Mouse (Mus musculus) ES-Bruce4 (cell line): Measurements from ENCODE around the gene Trim2. TPM values are rescaled to one million over a fixed set of nuclear protein-coding genes. Genes with fewer than 3 reads are reported as not detected.

Source experiments
- H3K27ac ChIP-seq: 2 replicates; pipeline ENCODE4 v1.5.1; 2012; ENCODE audit warnings: low read length, inconsistent platforms; ENCODE audit not compliant: insufficient read depth
- H3K27me3 ChIP-seq: 2 replicates; pipeline ENCODE4 v1.6.1; 2012; ENCODE audit warnings: mild to moderate bottlenecking, low read length, inconsistent platforms; ENCODE audit not compliant: control insufficient read depth, poor library complexity, insufficient read depth, severe bottlenecking
- H3K36me3 ChIP-seq: 2 replicates; pipeline ENCODE4 v1.6.1; 2012; ENCODE audit warnings: inconsistent platforms, mild to moderate bottlenecking, low read length, moderate library complexity; ENCODE audit not compliant: control insufficient read depth, poor library complexity, insufficient read depth, severe bottlenecking
- H3K4me1 ChIP-seq: one replicate; pipeline ENCODE4 v1.8.1; 2011; ENCODE audit warnings: low read length; ENCODE audit not compliant: control insufficient read depth, insufficient read depth
- H3K4me3 ChIP-seq: 2 replicates; pipeline ENCODE4 v1.5.1; 2011; ENCODE audit warnings: low read depth, mild to moderate bottlenecking, low read length
- H3K9ac ChIP-seq: 2 replicates; pipeline ENCODE4 v1.6.1; 2012; ENCODE audit warnings: low read depth, mild to moderate bottlenecking, inconsistent platforms; ENCODE audit not compliant: poor library complexity, severe bottlenecking
- H3K9me3 ChIP-seq: replicated peaks from 2 replicates; pipeline ENCODE4 v1.6.1; 2012; ENCODE audit warnings: mild to moderate bottlenecking, low read length, inconsistent platforms; ENCODE audit not compliant: control insufficient read depth, poor library complexity, insufficient read depth, severe bottlenecking
- CTCF ChIP-seq: IDR thresholded peaks from one replicate; pipeline ENCODE4 v1.8.1; 2011; ENCODE audit warnings: low read depth, low read length
- EP300 ChIP-seq: IDR thresholded peaks from 2 replicates; pipeline ENCODE4 v1.6.1; 2011; ENCODE audit warnings: low read depth, low read length; ENCODE audit not compliant: insufficient read depth
- POLR2A ChIP-seq: IDR thresholded peaks from one replicate; pipeline ENCODE4 v1.8.1; 2011; ENCODE audit warnings: low read length; ENCODE audit not compliant: insufficient read depth
- polyA plus RNA-seq: library from polyadenylated mRNA; stranded (reverse); fragments of >200 nt; gene quantifications from 2 replicates; pipeline ENCODE4 v1.2.4, GENCODE M21; 2011; ENCODE audit warnings: low read depth; ENCODE audit not compliant: missing spikeins, insufficient read depth, insufficient read length

Gene Trim2
- polyA plus RNA-seq, 1 experiment, result 12.8 TPM

- H3K4me1 ChIP-seq, result peaks cover 3% of the 10 kb centered on the region
- H3K27ac ChIP-seq, result no peak overlapping the region
- TF ChIP-seq CTCF (no peak), POLR2A (no peak), EP300 (no peak)
- no peak overlapping the region for H3K9ac ChIP-seq
- no peaks in the 10 kb centered on the region for H3K36me3 ChIP-seq
- H3K9me3 ChIP-seq, result peaks cover 3% of the 10 kb centered on the region
- H3K27me3 ChIP-seq, result no peaks in the 10 kb centered on the region
- no peak overlapping the region for H3K4me3 ChIP-seq
Observed at GRCm38 (mm10) chr3:84217118-84217960, 89.3 kb downstream of the Trim2 start.

DNA sequence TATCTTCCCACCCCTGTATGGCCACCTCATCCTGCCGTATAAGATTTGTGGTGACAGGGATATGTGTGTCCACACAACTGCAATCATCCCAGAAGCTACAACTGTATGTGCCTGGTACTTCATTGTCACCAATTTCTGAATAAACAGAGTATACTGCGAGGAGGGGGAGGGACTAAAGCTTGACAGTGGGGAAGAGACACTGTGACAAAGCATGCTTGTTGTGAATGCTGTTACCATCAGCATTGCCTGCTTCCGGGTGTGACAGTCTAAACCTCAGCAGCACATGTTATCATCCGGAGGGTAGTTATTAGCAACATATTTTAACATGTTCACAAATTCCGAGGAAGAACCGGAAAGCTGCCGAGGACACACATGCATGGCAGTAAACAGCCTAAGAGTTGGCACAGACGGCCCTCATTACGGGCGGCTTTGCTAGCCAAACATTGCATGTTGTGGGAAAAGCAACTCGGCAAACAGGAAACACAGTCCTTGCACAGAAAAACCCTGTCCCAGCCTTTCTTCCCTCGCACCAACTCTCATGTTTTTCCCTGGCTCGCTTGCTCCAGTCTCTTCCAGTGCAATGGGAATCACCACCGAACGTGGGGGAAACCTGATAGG, 90.8 kb downstream of the Trim2 start:
- Histone ChIP-seq H3K4me1 (peaks cover 3% of the 10 kb centered on the region), H3K27me3 (no peaks in the 10 kb centered on the region), H3K4me3 (no peak overlapping the region), H3K27ac (no peak overlapping the region), H3K9ac (no peak overlapping the region), H3K36me3 (no peaks in the 10 kb centered on the region), H3K9me3 (peaks cover 3% of the 10 kb centered on the region)
- no peak for TF ChIP-seq EP300
- TF ChIP-seq CTCF, result no peak
- TF ChIP-seq POLR2A, result no peak

- Histone ChIP-seq H3K4me1 (peaks cover 3% of the 10 kb centered on the region), H3K9ac (no peak overlapping the region), H3K27me3 (no peaks in the 10 kb centered on the region), H3K9me3 (peaks cover 3% of the 10 kb centered on the region), H3K4me3 (no peak overlapping the region), H3K36me3 (no peaks in the 10 kb centered on the region), H3K27ac (no peak overlapping the region)
- TF ChIP-seq EP300 (no peak), POLR2A (no peak), CTCF (no peak)
Observed at GRCm38 (mm10) chr3:84215253-84215652, 91.4 kb downstream of the Trim2 start.

- TF ChIP-seq EP300, result no peak
- TF ChIP-seq CTCF, result no peak
- no peak for TF ChIP-seq POLR2A
- no peaks in the 10 kb centered on the region for H3K36me3 ChIP-seq
Observed at GRCm38 (mm10) chr3:84214501-84214900, 92.2 kb downstream of the Trim2 start.

DNA sequence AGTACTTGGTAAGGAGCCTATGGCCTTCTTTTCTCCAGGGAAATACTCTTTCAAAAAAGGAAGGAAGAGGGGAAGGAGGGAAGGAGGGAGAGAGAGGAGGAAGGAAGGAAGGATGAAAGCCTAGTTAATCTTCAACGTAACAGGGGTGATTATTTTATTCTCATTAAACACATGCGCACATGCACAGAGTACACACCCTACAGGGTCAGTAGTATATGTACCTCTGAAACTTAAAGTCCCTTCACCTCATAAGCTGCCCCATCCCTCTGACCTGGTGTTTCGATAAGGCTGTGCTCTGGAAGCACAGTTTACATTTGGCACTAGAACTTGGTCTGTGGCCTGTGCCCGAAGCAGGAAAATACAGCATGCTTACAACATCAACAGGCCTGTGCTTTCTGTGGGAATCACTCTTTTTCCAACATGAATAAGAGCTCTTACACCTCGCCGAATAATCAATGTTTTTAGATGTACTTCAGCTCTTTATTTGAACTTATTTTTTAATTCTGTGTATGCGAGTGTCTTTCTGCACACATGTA, 95.3 kb downstream of the Trim2 start:
- H3K9ac ChIP-seq, result no peak overlapping the region
- H3K4me3 ChIP-seq, result no peak overlapping the region
- H3K27me3 ChIP-seq, result no peaks in the 10 kb centered on the region
- H3K9me3 ChIP-seq, result peaks cover 3% of the 10 kb centered on the region
- peaks cover 2% of the 10 kb centered on the region for H3K4me1 ChIP-seq
- no peaks in the 10 kb centered on the region for H3K36me3 ChIP-seq
- TF ChIP-seq CTCF, result no peak
- TF ChIP-seq EP300, result no peak
- no peak overlapping the region for H3K27ac ChIP-seq

More at GRCm38 (mm10) chr3:84214501-84214900, 92.2 kb downstream of the Trim2 start:
- Histone ChIP-seq H3K4me1 (peaks cover 3% of the 10 kb centered on the region), H3K9me3 (peaks cover 3% of the 10 kb centered on the region), H3K9ac (no peak overlapping the region), H3K27me3 (no peaks in the 10 kb centered on the region), H3K27ac (no peak overlapping the region), H3K4me3 (no peak overlapping the region)
